Mouse (Mus musculus) adrenal gland, postnatal 36 days (tissue): Measurements from ENCODE around the gene Nek11. TPM values are rescaled to one million over a fixed set of nuclear protein-coding genes. Genes with fewer than 3 reads are reported as not detected.
A peak's percentile ranks its signal among the peaks of the same experiment; 100 is the strongest.

ENCODE experiments used
- DNase-seq, 2 experiments: peaks; one replicate each; pipeline ENCODE4 v3.0.0; 2021; ENCODE audit warnings: mixed read lengths in 1 of 2
- total RNA-seq, 2 experiments: library from RNA; stranded (reverse); gene quantifications; 2 replicates each; pipeline ENCODE4 v1.2.3; 2021

Gene Nek11
- total RNA-seq, 2 experiments from 2014 or later: 0.26 to 0.43 TPM

DNA sequence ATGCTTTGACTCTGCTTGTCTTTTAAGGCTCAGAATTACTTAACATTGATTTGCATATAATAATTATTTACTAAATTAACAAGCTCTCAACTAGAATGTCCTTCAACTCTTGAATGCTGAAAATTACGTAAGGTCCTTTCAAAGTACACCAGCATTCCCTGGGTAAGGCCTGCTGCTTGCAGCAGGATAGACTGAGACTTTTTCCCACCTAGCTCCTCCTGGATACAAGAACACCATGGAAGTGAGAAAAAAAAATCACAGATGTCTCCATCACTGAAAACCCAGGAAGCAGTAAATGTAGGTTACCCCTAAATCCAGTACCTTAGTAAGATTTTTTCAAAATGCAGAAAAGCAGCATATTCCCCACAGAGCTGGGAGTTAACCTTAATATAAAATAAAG lies 82.6 kb downstream of the Nek11 start:
- DNase-seq: no peak

DNA sequence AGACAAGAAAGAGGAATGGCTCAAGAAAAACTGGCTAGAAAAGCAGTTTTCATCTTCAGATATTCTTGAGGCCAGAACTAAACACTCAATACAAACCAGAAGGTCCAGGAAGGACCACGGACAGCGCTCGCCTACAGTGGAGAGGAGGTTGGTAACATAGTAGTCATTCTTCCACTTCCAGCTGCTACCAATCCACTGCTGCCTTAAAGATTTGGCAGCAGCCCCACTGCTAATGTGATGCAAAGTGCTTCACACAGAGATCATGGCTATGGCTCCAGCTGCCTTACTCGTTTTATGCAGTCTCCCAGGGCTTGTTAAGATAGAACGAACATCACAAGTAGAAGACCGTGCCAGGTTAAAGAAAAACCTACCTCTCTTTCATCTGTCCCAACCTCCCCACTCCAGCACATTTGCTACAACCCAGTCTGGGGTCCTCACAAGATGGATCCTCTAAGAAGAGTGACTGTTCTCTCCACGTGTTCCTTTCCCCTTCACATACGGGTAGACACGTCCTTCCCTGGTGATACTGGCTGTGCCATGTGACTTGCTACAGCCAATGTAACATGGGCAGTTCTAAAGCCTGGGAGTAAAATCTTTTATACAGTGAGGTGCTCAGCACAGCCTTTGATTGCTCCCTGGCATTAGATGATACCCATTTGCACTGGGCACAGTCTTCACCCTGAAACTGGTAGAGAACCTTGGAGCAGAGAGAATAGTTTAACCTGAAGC lies 85.6 kb downstream of the Nek11 start:
- peak; percentile 6 to 13 for DNase-seq

- DNase-seq: no peak
Measured at GRCm38 (mm10) chr9:105306042-105306441, 89.3 kb downstream of the Nek11 start.

GRCm38 (mm10) chr9:105302230-105302629 lies 93.1 kb downstream of the Nek11 start:
- DNase-seq: no peak

DNA sequence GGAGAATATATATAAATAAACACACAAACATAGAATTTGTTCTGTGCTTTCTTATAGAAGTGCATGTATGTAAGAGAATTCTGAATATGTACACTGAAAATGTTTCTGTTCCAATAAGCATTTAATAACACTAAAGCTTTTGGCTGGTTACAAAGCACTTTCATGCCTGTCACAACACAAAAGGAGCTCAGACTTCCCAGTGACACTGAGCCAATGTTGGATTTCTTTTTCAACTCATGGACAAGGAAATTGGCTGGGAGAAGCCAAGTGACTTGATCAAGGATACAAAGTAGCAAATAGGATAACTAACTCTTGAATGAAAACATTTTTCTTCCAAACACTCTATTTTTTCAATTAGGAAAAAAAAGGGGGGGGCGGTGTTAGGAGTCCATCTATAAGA lies 93.9 kb downstream of the Nek11 start:
- no peak for DNase-seq

DNA sequence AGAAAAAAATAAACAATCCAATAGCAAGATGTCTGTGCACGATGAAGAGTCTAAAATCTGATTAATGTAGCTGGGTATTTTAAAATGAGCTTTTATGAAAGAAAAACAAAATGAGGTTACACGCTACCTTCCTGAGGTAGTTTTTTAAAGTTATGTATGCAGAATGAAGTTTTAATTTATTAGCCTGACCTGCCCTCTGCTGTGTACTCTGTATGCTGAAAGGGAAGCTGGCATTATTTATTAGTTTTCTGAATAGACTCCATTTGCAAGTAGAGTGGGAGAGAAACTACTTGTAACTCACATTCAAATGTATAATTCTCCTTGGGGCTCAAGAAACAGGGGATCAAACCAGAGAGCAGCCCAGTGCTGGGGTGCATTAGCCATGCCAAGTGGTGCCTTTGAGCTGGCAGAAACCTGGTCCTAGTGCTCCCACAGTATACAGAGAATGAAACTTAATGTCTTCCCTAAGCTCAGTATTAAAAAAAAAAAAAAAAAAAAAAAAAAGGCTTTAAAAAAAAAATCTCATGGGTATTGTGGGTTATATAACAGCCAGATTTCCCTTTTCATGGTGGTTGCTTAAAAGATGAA lies 94.5 kb downstream of the Nek11 start:
- DNase-seq: no peak

DNA sequence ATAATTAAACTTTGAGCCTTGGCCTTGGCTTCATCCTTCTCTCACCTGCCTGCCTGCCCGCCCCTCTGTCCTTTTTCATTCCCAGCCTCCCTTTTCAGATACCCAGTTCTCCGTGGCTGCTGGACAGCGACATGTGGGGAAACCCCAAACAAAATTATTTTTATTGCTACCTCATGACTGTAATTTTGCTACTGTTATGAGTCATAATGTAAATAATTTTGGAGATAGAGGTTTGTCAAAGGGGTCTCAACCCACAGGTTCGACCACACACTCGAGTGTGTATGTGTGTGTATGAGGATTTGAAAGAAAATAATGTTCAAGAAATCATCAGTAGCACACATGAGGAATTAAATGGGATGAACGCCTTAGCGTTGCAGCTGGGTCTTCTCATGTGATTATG lies 110.7 kb downstream of the Nek11 start:
- DNase-seq: no peak

GRCm38 (mm10) chr9:105282725-105283124 lies 112.6 kb downstream of the Nek11 start:
- peak; percentile 11 to 36 for DNase-seq

DNA sequence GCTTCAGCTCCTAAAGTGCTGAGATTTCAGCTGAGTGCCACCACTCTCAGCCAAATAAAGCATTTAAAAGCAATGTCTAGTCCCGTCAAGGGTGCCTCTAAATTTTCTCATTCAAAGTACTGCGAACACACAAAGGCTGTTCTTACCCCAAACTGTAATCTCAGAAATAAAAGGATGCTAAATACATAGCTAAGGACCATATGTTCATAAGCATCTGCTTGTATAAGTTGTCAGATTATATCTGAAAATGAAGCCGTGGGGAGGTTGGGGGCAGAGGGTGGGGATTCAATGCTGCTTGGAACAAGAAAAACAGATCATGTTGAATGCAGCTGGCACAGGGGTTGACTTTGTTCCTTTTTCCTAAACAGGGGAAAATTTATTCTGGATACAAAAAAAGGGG lies 120.4 kb downstream of the Nek11 start:
- no peak for DNase-seq

GRCm38 (mm10) chr9:105274286-105274685 lies 121.0 kb downstream of the Nek11 start:
- DNase-seq: no peak

- DNase-seq: peak; percentile 1 to 7
Measured at GRCm38 (mm10) chr9:105272241-105272640, 123.1 kb downstream of the Nek11 start.

DNA sequence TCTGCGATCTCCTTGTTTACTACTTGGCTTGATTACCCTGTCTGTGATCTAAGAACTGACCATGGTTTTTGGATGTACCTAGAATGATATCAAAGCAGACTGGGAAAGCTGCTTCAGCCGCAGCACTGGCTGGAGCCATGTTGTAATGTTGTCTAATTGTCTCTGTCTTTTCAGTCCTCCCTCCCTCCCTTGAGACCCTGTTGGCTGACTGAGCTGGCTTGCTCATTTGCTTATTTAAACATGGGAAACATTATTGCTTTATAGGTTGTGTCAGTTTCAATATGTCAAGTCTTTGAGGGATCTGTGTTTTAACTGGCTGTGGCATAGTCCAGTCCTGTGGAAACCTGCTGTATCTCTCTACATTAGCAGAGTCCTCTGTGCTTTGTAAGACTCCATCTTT lies 132.2 kb downstream of the Nek11 start:
- DNase-seq: no peak

DNA sequence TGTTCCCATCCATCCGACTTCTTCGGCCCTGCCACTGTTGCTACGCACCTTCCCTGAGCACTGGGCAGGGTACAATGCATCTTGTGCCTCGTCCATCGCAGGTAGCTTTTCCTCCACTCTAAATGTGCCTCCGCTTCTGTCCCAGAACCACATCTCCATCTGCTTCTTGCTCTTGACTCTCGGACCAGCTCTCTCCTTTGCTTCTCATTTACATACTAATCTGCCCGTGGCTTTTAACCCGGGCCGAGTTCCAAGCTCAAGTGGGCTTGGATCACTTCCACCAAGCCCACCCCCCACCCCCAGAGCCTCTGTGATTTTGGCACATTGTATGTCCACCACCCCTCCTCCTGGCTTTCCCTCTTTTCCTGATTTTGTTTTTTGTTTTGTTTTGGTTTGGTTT lies 137.7 kb downstream of the Nek11 start:
- DNase-seq: no peak

DNA sequence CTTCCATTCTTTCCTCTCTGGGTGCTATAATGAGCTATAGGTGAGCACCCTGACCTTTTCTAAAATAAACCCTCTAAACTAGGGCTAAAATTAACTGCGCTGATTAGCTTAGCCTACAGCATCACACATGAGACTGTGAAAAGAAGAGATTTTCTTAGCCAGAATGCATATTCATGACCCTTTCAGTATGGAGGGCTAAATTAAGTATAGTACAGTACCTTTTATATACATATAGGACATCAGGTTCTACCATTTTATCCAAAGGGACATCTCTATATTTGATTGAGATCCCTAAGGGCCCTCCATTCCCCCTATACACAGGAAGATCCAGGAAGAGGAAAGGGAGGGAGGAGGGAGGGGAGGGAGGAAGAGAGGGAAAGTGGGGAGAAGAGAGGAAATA lies 141.2 kb downstream of the Nek11 start:
- no peak for DNase-seq

DNA sequence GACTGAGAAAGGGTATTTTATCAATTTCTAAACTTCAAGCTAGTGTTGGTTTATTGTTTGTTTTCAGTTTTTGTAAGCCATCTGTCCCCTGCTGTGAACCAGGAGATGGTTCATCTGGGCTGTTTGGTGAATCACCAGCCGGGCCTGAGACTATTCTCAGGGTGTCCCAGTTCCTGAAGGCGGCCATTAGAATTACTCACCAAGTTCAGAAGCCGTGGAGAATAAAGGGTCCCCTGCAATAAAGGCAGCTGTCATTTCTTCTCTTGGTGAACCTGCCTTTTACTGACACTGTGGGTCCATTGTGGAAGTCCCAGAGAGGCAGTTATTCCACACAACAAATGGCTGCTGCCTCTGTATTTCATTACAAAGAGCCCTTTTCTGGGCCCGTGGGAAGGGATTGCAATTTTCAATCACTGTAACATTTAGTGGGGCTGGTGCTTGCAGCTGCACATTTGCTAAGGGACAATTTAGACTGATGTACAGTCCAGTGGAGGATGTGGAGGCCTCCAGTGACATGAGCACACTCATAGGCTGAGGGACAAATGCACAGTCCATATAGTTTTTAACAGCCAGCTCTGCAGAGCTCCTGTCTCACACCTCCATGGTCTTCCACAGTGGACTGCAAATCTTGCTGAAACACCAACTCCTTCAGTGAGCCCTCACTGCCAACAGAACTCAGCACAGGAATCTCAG lies 142.8 kb downstream of the Nek11 start:
- no peak for DNase-seq

DNA sequence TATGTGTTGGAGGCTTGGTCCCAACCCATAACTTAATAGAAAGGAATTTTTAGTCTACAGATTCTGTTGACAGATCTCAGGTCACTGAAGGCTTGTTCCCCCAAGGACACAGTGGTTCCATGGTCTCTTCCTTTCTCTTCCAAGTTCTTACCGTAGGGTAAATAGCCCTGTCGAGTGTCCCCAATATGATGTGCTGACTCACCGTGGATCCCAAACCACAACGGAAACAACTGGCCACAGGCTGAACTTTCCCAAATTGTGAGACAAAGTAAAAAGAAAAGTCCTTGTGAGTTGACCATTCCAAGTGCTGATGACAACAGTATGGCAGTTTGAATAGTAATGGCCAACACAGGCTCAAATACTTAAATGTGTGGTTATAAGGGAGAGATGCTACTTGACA lies 144.1 kb downstream of the Nek11 start:
- DNase-seq: no peak

DNA sequence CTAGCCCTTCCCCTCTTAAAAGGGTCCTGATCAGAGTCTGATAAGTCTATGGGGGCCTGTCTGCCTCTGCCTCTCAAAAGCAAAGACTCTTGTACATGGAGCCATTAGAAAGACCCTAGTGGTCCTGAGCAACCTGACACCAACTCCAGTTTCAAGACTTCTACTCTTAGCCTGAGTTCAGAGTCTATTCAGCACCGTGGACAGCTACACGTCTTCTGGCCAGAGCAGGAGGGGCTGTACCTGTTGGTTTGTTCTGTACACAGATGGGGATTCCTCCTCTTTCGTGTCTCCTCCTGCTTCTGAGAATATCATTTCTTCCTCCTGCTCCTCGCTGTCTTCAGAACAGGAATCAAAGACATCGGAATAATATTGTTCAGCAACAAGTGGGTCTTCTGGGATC lies 151.3 kb downstream of the Nek11 start:
- peak; percentile 7 to 12 for DNase-seq

DNA sequence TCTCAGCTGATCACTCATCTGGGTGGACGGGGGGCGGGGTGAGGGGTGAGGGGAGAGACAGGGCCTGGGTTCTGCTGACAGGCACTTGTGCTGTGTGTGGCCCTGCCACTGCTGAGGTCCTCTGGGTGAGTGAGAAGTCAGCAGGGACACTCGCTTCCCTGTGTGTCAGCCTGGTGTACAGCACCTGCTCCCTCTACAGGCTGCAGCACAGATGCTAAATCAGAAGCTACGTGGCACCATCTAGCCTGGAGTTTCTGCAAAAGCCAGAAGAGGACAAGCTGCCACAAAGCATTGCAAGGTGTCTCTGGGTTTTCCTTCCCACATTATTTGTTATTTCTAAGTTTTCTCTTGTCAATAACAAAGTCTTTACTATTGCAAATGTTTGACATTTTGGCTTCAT lies 180.9 kb downstream of the Nek11 start:
- no peak for DNase-seq

DNA sequence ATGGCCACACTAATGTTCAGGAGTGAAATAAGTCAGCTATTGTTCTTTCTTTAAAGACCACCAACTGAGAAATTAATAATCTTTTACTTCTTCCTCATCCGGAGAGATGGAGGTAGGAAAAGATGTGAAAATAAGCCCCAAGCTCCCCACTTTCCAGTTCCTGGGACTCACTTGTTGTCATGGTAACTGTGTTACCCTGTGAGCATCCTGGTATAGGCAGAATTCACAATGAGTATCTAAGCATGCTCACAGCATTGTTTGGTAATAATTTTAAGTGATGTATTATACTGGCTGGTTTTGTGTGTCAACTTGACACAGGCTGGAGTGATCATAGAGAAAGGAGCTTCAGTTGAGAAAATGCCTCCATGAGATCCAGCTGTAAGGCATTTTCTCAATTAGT lies 195.0 kb downstream of the Nek11 start:
- DNase-seq: no peak

DNA sequence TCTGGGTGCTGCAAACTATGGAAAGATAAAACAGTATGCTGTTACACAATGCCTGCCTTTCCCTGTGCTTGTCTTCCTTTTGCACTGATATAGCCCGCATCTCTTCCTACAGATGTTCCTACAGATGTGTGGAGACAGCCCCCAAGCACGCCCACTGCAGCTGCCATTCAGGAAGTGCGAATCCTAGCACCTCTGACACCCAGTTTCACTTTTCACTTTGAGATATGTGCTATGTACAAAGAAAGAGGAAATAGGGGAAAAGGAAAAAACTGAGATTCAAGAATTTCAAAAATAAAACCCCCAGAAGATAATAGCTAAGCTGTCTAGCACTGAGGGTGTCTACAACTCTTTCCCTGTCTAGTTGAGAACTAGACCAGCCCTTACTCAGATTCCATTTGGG lies 208.6 kb downstream of the Nek11 start:
- DNase-seq: no peak

- DNase-seq: no peak
Measured at GRCm38 (mm10) chr9:105182392-105182791, 212.9 kb downstream of the Nek11 start.

GRCm38 (mm10) chr9:105144992-105145391 lies 250.3 kb downstream of the Nek11 start, which contains the start of gene 1700080E11Rik:
1700080E11Rik (minus strand) TSS chr9:105145092.
- DNase-seq: no peak

DNA sequence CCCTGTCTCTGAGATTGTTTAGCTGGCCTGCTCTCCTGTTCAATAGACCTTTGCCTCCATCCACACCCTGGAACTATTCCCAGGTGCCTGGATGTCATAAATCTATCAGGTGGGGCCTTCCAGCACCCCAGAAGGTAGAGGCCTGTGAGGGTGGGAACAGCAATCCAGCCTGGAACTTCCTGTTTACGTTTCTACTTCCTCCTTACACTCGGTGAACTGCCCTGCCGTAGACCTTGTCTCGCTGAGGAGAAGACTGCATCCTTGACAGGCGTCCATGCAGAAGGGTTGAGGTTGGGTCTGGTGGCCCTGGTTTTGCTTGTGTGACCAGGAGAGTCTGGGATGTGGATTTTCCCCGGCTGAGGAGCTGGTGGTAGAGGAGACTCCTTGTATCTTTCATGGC lies 256.1 kb downstream of the Nek11 start:
- DNase-seq: no peak

DNA sequence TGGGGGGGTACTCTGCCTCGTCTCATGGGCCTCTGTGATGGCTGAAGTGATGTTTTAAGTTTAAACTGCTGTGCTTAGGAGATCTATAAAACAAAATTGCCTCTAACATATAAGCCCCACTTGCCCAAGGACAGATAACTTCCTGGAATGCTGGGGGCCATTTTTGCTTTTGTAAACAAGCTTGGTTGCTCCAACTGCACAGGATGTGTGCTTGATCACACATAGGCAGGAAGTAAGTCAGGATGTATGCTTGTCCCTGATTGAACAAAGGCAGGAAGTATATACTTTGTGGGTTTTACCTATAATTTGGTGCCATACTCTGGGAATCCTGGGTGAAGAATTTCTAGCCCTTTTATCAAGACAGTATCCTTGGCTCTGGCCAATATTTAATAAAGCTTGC lies 258.9 kb downstream of the Nek11 start:
- DNase-seq: no peak
